Mouse (Mus musculus): ENCODE results near the gene Fam167b.

DNA sequence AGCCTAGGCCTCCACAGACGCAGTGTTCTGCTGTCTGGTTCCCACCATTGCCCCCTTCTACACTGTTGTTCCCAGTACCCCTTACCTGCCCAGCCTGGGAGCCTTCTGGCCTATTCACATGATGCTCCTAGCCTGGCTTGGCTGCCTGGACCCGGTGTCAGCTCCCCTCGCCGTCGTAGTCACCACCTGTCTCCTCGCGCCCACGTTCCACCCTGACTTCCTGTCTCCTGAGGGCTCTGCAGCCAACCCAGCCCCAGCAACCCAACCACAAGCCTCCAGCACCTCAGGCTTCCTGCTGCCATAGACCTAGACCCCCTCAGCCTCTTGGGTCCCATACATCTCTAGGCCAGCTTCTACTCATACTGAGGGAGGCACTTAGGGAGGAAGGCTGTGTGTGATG is 4.9 kb downstream of the Fam167b start, which contains the start of gene Lck:
- TF ChIP-seq CTCF (IDR thresholded peaks at IDR 0.05; ENCODE audit: low read depth) (no peak), EP300 (IDR thresholded peaks at IDR 0.05; ENCODE audit: low read depth) (no peak)

Measured in liver, postnatal 0 days (tissue).